Mouse (Mus musculus): ENCODE measurements at regions not wholly inside any gene's neighbourhood (a gene's known extent, or its start where the extent isn't known, plus 50 kb on each side); places are given as distances from the start of the nearest gene placed in this dataset.
"Not testable (repeated sequence)": the region's sequence is repeated elsewhere in the genome, so short reads cannot be mapped to it uniquely, and the experiment has no call there.

- no peak for DNase-seq (ENCODE audit: low spot score)
Measured at GRCm38 (mm10) chr4:131160135-131160534, 215.9 kb downstream of the Matn1 start.

GRCm38 (mm10) chr4:131161501-131161900, 217.3 kb downstream of the Matn1 start:
- no peak for DNase-seq (ENCODE audit: low spot score)

GRCm38 (mm10) chr4:131163782-131164315, 219.7 kb downstream of the Matn1 start:
- DNase-seq (ENCODE audit: low spot score), result no peak

GRCm38 (mm10) chr4:131166574-131167270, 222.5 kb downstream of the Matn1 start:
- no peak for DNase-seq (ENCODE audit: low spot score)

GRCm38 (mm10) chr4:131167921-131168320, 223.7 kb downstream of the Matn1 start:
- no peak for DNase-seq (ENCODE audit: low spot score)

GRCm38 (mm10) chr4:131173783-131174460, 229.7 kb downstream of the Matn1 start:
- DNase-seq (ENCODE audit: low spot score), result no peak

- no peak for DNase-seq (ENCODE audit: low spot score)
Measured at GRCm38 (mm10) chr4:131176701-131177100, 232.5 kb downstream of the Matn1 start.

- no peak for DNase-seq (ENCODE audit: low spot score)
Measured at GRCm38 (mm10) chr4:131177889-131178288, 233.7 kb downstream of the Matn1 start.

- DNase-seq (ENCODE audit: low spot score), result not testable (repeated sequence)
Measured at GRCm38 (mm10) chr4:131178642-131179041, 234.5 kb downstream of the Matn1 start.

GRCm38 (mm10) chr4:131188066-131188465, 243.9 kb downstream of the Matn1 start:
- DNase-seq (ENCODE audit: low spot score), result no peak

- DNase-seq (ENCODE audit: low spot score), result no peak
Measured at GRCm38 (mm10) chr4:131191106-131191880, 247.1 kb downstream of the Matn1 start.

- DNase-seq (ENCODE audit: low spot score), result no peak
Measured at GRCm38 (mm10) chr4:131193900-131194419, 249.8 kb downstream of the Matn1 start.

- no peak for DNase-seq (ENCODE audit: low spot score)
Measured at GRCm38 (mm10) chr4:131196147-131196546, 252.0 kb downstream of the Matn1 start.

GRCm38 (mm10) chr4:131203721-131204120, 259.5 kb downstream of the Matn1 start:
- DNase-seq (ENCODE audit: low spot score), result no peak

GRCm38 (mm10) chr4:131204722-131205121, 260.5 kb downstream of the Matn1 start:
- DNase-seq (ENCODE audit: low spot score), result no peak

- DNase-seq (ENCODE audit: low spot score), result no peak
Measured at GRCm38 (mm10) chr4:131205127-131205526, 260.9 kb downstream of the Matn1 start.

- no peak for DNase-seq (ENCODE audit: low spot score)
Measured at GRCm38 (mm10) chr4:131205685-131206084, 261.5 kb downstream of the Matn1 start.

- no peak for DNase-seq (ENCODE audit: low spot score)
Measured at GRCm38 (mm10) chr4:131206181-131206885, 262.1 kb downstream of the Matn1 start.

GRCm38 (mm10) chr4:131206886-131207200, 262.7 kb downstream of the Matn1 start:
- no peak for DNase-seq (ENCODE audit: low spot score)

GRCm38 (mm10) chr4:131207249-131207648, 263.1 kb downstream of the Matn1 start:
- DNase-seq (ENCODE audit: low spot score), result no peak

- DNase-seq (ENCODE audit: low spot score), result no peak
Measured at GRCm38 (mm10) chr4:131208166-131208565, 264.0 kb downstream of the Matn1 start.

GRCm38 (mm10) chr4:131208637-131209036, 264.5 kb downstream of the Matn1 start:
- DNase-seq (ENCODE audit: low spot score), result no peak

Measured in adipocyte (in vitro differentiated cells).